Mouse (Mus musculus): ENCODE measurements around the gene Insm2. TPM values are rescaled to one million over a fixed set of nuclear protein-coding genes. Genes with fewer than 3 reads are reported as not detected.
"Not testable (repeated sequence)": the region's sequence is repeated elsewhere in the genome, so short reads cannot be mapped to it uniquely, and the experiment has no call there.

Insm2 gene
- polyA plus RNA-seq, 1 experiment from 2014 or later: 0.06 TPM

GRCm38 (mm10) chr12:55570646-55571045 lies 28.6 kb upstream of the Insm2 start:
- peak; percentile 58 for DNase-seq (ENCODE audit: low spot score)
- no peaks in the 10 kb centered on the region for H3K27me3 ChIP-seq (ENCODE audit: insufficient read depth, poor library complexity, severe bottlenecking)
- H3K4me1 ChIP-seq: no peaks in the 10 kb centered on the region
- H3K27ac ChIP-seq: no peak overlapping the region
- no peak overlapping the region for H3K4me3 ChIP-seq
- no peaks in the 10 kb centered on the region for H3K9me3 ChIP-seq
- 86% methylated on average over 9 of the region's 9 CpGs for WGBS
- no peaks in the 10 kb centered on the region for H3K36me3 ChIP-seq

- Histone ChIP-seq H3K27ac (no peak overlapping the region), H3K36me3 (no peaks in the 10 kb centered on the region), H3K27me3 (ENCODE audit: insufficient read depth, poor library complexity, severe bottlenecking) (no peaks in the 10 kb centered on the region), H3K4me3 (no peak overlapping the region), H3K4me1 (no peaks in the 10 kb centered on the region), H3K9me3 (no peaks in the 10 kb centered on the region)
- WGBS: 83% methylated on average over 11 of the region's 11 CpGs
- DNase-seq (ENCODE audit: low spot score): peak; percentile 61
Measured at GRCm38 (mm10) chr12:55571181-55571580, 28.0 kb upstream of the Insm2 start.

- no peaks in the 10 kb centered on the region for H3K36me3 ChIP-seq
- H3K9me3 ChIP-seq: no peaks in the 10 kb centered on the region
- no peaks in the 10 kb centered on the region for H3K27me3 ChIP-seq (ENCODE audit: insufficient read depth, poor library complexity, severe bottlenecking)
- no peak overlapping the region for H3K4me3 ChIP-seq
- DNase-seq (ENCODE audit: low spot score): peak; percentile 60
- H3K27ac ChIP-seq: no peak overlapping the region
- WGBS: 80% methylated on average over 10 of the region's 10 CpGs
- no peaks in the 10 kb centered on the region for H3K4me1 ChIP-seq
Measured at GRCm38 (mm10) chr12:55571661-55572060, 27.6 kb upstream of the Insm2 start.

GRCm38 (mm10) chr12:55573089-55573488 lies 26.1 kb upstream of the Insm2 start:
- Histone ChIP-seq H3K27me3 (ENCODE audit: insufficient read depth, poor library complexity, severe bottlenecking) (no peaks in the 10 kb centered on the region), H3K27ac (no peak overlapping the region), H3K36me3 (no peaks in the 10 kb centered on the region), H3K4me3 (no peak overlapping the region), H3K9me3 (no peaks in the 10 kb centered on the region), H3K4me1 (no peaks in the 10 kb centered on the region)
- DNase-seq (ENCODE audit: low spot score): peak; percentile 38

DNA sequence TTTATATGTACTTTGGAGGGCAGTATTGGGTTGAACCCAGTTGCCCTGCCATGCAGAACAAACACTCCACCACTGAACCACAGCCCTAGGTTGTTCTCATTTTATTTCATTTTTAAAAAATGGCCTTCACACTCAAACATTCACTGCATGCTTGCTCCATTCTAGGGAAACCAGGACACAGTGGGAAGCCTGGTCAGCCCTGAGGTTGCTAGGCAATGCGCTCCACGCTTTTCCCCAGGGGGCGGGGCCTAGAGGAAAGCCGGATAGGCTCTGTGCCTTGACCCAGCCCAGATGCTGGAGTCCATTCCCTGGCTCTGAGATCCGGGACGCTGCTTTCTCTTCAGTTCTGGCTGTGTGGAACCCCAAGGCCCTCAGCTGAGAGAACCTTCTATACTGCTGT lies 25.4 kb upstream of the Insm2 start:
- Histone ChIP-seq H3K27ac (no peak overlapping the region), H3K9me3 (no peaks in the 10 kb centered on the region), H3K36me3 (no peaks in the 10 kb centered on the region), H3K4me3 (no peak overlapping the region), H3K27me3 (ENCODE audit: insufficient read depth, poor library complexity, severe bottlenecking) (no peaks in the 10 kb centered on the region), H3K4me1 (no peaks in the 10 kb centered on the region)
- 3% methylated on average over 6 of the region's 6 CpGs for WGBS
- DNase-seq (ENCODE audit: low spot score): peak; percentile 75

- not testable (repeated sequence) for H3K4me1 ChIP-seq; H3K27me3 ChIP-seq (ENCODE audit: insufficient read depth, poor library complexity, severe bottlenecking); H3K4me3 ChIP-seq; DNase-seq (ENCODE audit: low spot score); H3K27ac ChIP-seq; H3K9me3 ChIP-seq; H3K36me3 ChIP-seq
- 53% methylated on average over 9 of the region's 9 CpGs for WGBS
Measured at GRCm38 (mm10) chr12:55586936-55587335, 12.3 kb upstream of the Insm2 start.

- Histone ChIP-seq H3K4me3 (peak overlapping the region; percentile 65; the same call in 1 of the 2 replicates), H3K27ac (no peak overlapping the region), H3K27me3 (ENCODE audit: insufficient read depth, poor library complexity, severe bottlenecking) (peaks cover 73% of the 10 kb centered on the region), H3K36me3 (no peaks in the 10 kb centered on the region), H3K4me1 (peaks cover 21% of the 10 kb centered on the region), H3K9me3 (no peaks in the 10 kb centered on the region)
- WGBS: 7% methylated on average over 7 of the region's 7 CpGs
- no peak for DNase-seq (ENCODE audit: low spot score)
Measured at GRCm38 (mm10) chr12:55598537-55598886, 715 bp upstream of the Insm2 start.

GRCm38 (mm10) chr12:55599639-55600502 lies 644 bp downstream of the Insm2 start:
- Histone ChIP-seq H3K9me3 (no peaks in the 10 kb centered on the region), H3K27me3 (ENCODE audit: insufficient read depth, poor library complexity, severe bottlenecking) (peaks cover 73% of the 10 kb centered on the region), H3K27ac (no peak overlapping the region), H3K4me3 (peak overlapping the region; percentile 65), H3K4me1 (peaks cover 21% of the 10 kb centered on the region), H3K36me3 (peaks cover 3% of the 10 kb centered on the region; the same call in 1 of the 2 replicates)
- peak; percentile 90 for DNase-seq (ENCODE audit: low spot score)
- under 1% methylated on average over 107 of the region's 109 CpGs for WGBS

- H3K4me3 ChIP-seq: peak overlapping the region; percentile 65
- peaks cover 69% of the 10 kb centered on the region for H3K27me3 ChIP-seq (ENCODE audit: insufficient read depth, poor library complexity, severe bottlenecking)
- no peak for DNase-seq (ENCODE audit: low spot score)
- no peak overlapping the region for H3K27ac ChIP-seq
- H3K4me1 ChIP-seq: peaks cover 21% of the 10 kb centered on the region
- H3K9me3 ChIP-seq: no peaks in the 10 kb centered on the region
- H3K36me3 ChIP-seq: peaks cover 3% of the 10 kb centered on the region; the same call in 1 of the 2 replicates
- 2% methylated on average over 42 of the region's 42 CpGs for WGBS
Measured at GRCm38 (mm10) chr12:55600503-55600994, 1.3 kb downstream of the Insm2 start.

GRCm38 (mm10) chr12:55604411-55604810 lies 5.2 kb downstream of the Insm2 start:
- no peak for DNase-seq (ENCODE audit: low spot score)
- Histone ChIP-seq H3K27ac (no peak overlapping the region), H3K36me3 (peaks cover 3% of the 10 kb centered on the region; the same call in 1 of the 2 replicates), H3K9me3 (no peaks in the 10 kb centered on the region), H3K4me3 (no peak overlapping the region), H3K27me3 (ENCODE audit: insufficient read depth, poor library complexity, severe bottlenecking) (peaks cover 31% of the 10 kb centered on the region), H3K4me1 (peaks cover 14% of the 10 kb centered on the region)
- 40% methylated on average over 3 of the region's 3 CpGs for WGBS

- no peaks in the 10 kb centered on the region for H3K9me3 ChIP-seq
- no peak overlapping the region for H3K27ac ChIP-seq
- DNase-seq (ENCODE audit: low spot score): no peak
- no peaks in the 10 kb centered on the region for H3K4me1 ChIP-seq
- 45% methylated on average over 4 of the region's 4 CpGs for WGBS
- H3K36me3 ChIP-seq: peaks cover 3% of the 10 kb centered on the region; the same call in 1 of the 2 replicates
- H3K27me3 ChIP-seq (ENCODE audit: insufficient read depth, poor library complexity, severe bottlenecking): no peaks in the 10 kb centered on the region
- no peak overlapping the region for H3K4me3 ChIP-seq
Measured at GRCm38 (mm10) chr12:55607902-55608301, 8.7 kb downstream of the Insm2 start.

- no peak for DNase-seq (ENCODE audit: low spot score)
- no peak overlapping the region for H3K27ac ChIP-seq
- WGBS: 36% methylated on average over 2 of the region's 2 CpGs
- H3K4me3 ChIP-seq: no peak overlapping the region
- no peaks in the 10 kb centered on the region for H3K9me3 ChIP-seq
- no peaks in the 10 kb centered on the region for H3K4me1 ChIP-seq
- H3K36me3 ChIP-seq: no peaks in the 10 kb centered on the region
- H3K27me3 ChIP-seq (ENCODE audit: insufficient read depth, poor library complexity, severe bottlenecking): no peaks in the 10 kb centered on the region
Measured at GRCm38 (mm10) chr12:55610812-55611211, 11.6 kb downstream of the Insm2 start.

GRCm38 (mm10) chr12:55620321-55620720 lies 21.1 kb downstream of the Insm2 start:
- Histone ChIP-seq H3K4me1 (no peaks in the 10 kb centered on the region), H3K4me3 (no peak overlapping the region), H3K27me3 (ENCODE audit: insufficient read depth, poor library complexity, severe bottlenecking) (no peaks in the 10 kb centered on the region), H3K9me3 (no peaks in the 10 kb centered on the region), H3K27ac (no peak overlapping the region), H3K36me3 (no peaks in the 10 kb centered on the region)
- DNase-seq (ENCODE audit: low spot score): no peak
- WGBS: 82% methylated on average over 2 of the region's 2 CpGs
